Mouse (Mus musculus): ENCODE results near the gene Abhd10. TPM values are rescaled to one million over a fixed set of nuclear protein-coding genes. Genes with fewer than 3 reads are reported as not detected.

The Abhd10 gene
- polyA plus RNA-seq, 1 experiment, result 5.0 TPM

- TF ChIP-seq GATA1 (IDR thresholded peaks at IDR 0.05; ENCODE audit: low read length), result no peak
Measured at GRCm38 (mm10) chr16:45757421-45758078, 14.8 kb upstream of the Abhd10 start.

- no peak for TF ChIP-seq GATA1 (IDR thresholded peaks at IDR 0.05; ENCODE audit: low read length)
Measured at GRCm38 (mm10) chr16:45756855-45757254, 14.1 kb upstream of the Abhd10 start.

GRCm38 (mm10) chr16:45743591-45744144 lies 913 bp upstream of the Abhd10 start:
- no peak for TF ChIP-seq GATA1 (IDR thresholded peaks at IDR 0.05; ENCODE audit: low read length)

- no peak for TF ChIP-seq GATA1 (IDR thresholded peaks at IDR 0.05; ENCODE audit: low read length)
Measured at GRCm38 (mm10) chr16:45737880-45738279, 4.9 kb downstream of the Abhd10 start.

- TF ChIP-seq GATA1 (IDR thresholded peaks at IDR 0.05; ENCODE audit: low read length), result no peak
Measured at GRCm38 (mm10) chr16:45736724-45737123, 6.0 kb downstream of the Abhd10 start.

- no peak for TF ChIP-seq GATA1 (IDR thresholded peaks at IDR 0.05; ENCODE audit: low read length)
Measured at GRCm38 (mm10) chr16:45729163-45729562, 13.6 kb downstream of the Abhd10 start.

- TF ChIP-seq GATA1 (IDR thresholded peaks at IDR 0.05; ENCODE audit: low read length), result no peak
Measured at GRCm38 (mm10) chr16:45724742-45725102, 18.0 kb downstream of the Abhd10 start.

GRCm38 (mm10) chr16:45724061-45724741 lies 18.6 kb downstream of the Abhd10 start, which contains the start of gene Tagln3:
TSS of gene Tagln3 (minus strand) at chr16:45724608.
- TF ChIP-seq GATA1 (IDR thresholded peaks at IDR 0.05; ENCODE audit: low read length), result no peak

GRCm38 (mm10) chr16:45723172-45723901 lies 19.4 kb downstream of the Abhd10 start:
- TF ChIP-seq GATA1 (IDR thresholded peaks at IDR 0.05; ENCODE audit: low read length), result no peak

GRCm38 (mm10) chr16:45722460-45722951 lies 20.2 kb downstream of the Abhd10 start:
- no peak for TF ChIP-seq GATA1 (IDR thresholded peaks at IDR 0.05; ENCODE audit: low read length)

- TF ChIP-seq GATA1 (IDR thresholded peaks at IDR 0.05; ENCODE audit: low read length), result no peak
Measured at GRCm38 (mm10) chr16:45720022-45720630, 22.6 kb downstream of the Abhd10 start.

- no peak for TF ChIP-seq GATA1 (IDR thresholded peaks at IDR 0.05; ENCODE audit: low read length)
Measured at GRCm38 (mm10) chr16:45718296-45718695, 24.5 kb downstream of the Abhd10 start.

GRCm38 (mm10) chr16:45714489-45715150 lies 28.1 kb downstream of the Abhd10 start:
- TF ChIP-seq GATA1 (IDR thresholded peaks at IDR 0.05; ENCODE audit: low read length), result no peak

GRCm38 (mm10) chr16:45713878-45714277 lies 28.9 kb downstream of the Abhd10 start:
- no peak for TF ChIP-seq GATA1 (IDR thresholded peaks at IDR 0.05; ENCODE audit: low read length)

- no peak for TF ChIP-seq GATA1 (IDR thresholded peaks at IDR 0.05; ENCODE audit: low read length)
Measured at GRCm38 (mm10) chr16:45713261-45713660, 29.5 kb downstream of the Abhd10 start.

All from G1E-ER4 (cell line).